Mouse (Mus musculus) testis, adult 2 months (tissue): ENCODE measurements around the gene Msh4.

ENCODE experiments used
- CTCF ChIP-seq: fragments of 200-500 bp; IDR thresholded peaks from 2 replicates; pipeline ENCODE4 v1.5.1; 2012; ENCODE audit warnings: low read depth, mild to moderate bottlenecking, inconsistent platforms, low read length, moderate library complexity; ENCODE audit not compliant: control insufficient read depth, insufficient read depth, insufficient replicate concordance
- POLR2A ChIP-seq: fragments of 200-500 bp; IDR thresholded peaks from 2 replicates; pipeline ENCODE4 v1.6.1; 2012; ENCODE audit warnings: low read depth, mild to moderate bottlenecking, inconsistent platforms, low read length, moderate library complexity; ENCODE audit not compliant: control insufficient read depth

- no peak for TF ChIP-seq CTCF
- no peak for TF ChIP-seq POLR2A
Observed at GRCm38 (mm10) chr3:153817376-153817890, 88.5 kb downstream of the Msh4 start.
